Mouse (Mus musculus) testis, adult 2 months (tissue): ENCODE data around the gene Kdelr3. TPM values are rescaled to one million over a fixed set of nuclear protein-coding genes. Genes with fewer than 3 reads are reported as not detected.

Source experiments
- H3K27ac ChIP-seq: fragments of 200-500 bp; 2 replicates; pipeline ENCODE4 v1.5.1; 2012; ENCODE audit warnings: low read depth, low read length; ENCODE audit not compliant: control insufficient read depth, insufficient read depth
- H3K27me3 ChIP-seq: fragments of 200-500 bp; 2 replicates; pipeline ENCODE4 v1.6.1; 2012; ENCODE audit warnings: mild to moderate bottlenecking, low read length, moderate library complexity; ENCODE audit not compliant: control insufficient read depth, insufficient read depth
- H3K36me3 ChIP-seq: fragments of 200-500 bp; 2 replicates; pipeline ENCODE4 v1.6.1; 2012; ENCODE audit warnings: mild to moderate bottlenecking, low read length; ENCODE audit not compliant: control insufficient read depth, insufficient read depth
- H3K4me1 ChIP-seq: fragments of 200-500 bp; 2 replicates; pipeline ENCODE4 v1.6.1; 2012; ENCODE audit warnings: low read length; ENCODE audit not compliant: control insufficient read depth, insufficient read depth
- H3K4me3 ChIP-seq: fragments of 200-500 bp; 2 replicates; pipeline ENCODE4 v1.5.1; 2012; ENCODE audit warnings: low read depth, mild to moderate bottlenecking, low read length, moderate library complexity, mixed read lengths; ENCODE audit not compliant: control insufficient read depth
- CTCF ChIP-seq: fragments of 200-500 bp; IDR thresholded peaks from 2 replicates; pipeline ENCODE4 v1.5.1; 2012; ENCODE audit warnings: low read depth, mild to moderate bottlenecking, inconsistent platforms, low read length, moderate library complexity; ENCODE audit not compliant: control insufficient read depth, insufficient read depth, insufficient replicate concordance
- POLR2A ChIP-seq: fragments of 200-500 bp; IDR thresholded peaks from 2 replicates; pipeline ENCODE4 v1.6.1; 2012; ENCODE audit warnings: low read depth, mild to moderate bottlenecking, inconsistent platforms, low read length, moderate library complexity; ENCODE audit not compliant: control insufficient read depth
- polyA plus RNA-seq: library from polyadenylated mRNA; depleted of rRNA; stranded (reverse); fragments of >200 nt; gene quantifications from 2 replicates; pipeline ENCODE4 v1.2.3, GENCODE M21; 2012

Kdelr3 gene
- polyA plus RNA-seq, 1 experiment = 2.3 TPM

DNA sequence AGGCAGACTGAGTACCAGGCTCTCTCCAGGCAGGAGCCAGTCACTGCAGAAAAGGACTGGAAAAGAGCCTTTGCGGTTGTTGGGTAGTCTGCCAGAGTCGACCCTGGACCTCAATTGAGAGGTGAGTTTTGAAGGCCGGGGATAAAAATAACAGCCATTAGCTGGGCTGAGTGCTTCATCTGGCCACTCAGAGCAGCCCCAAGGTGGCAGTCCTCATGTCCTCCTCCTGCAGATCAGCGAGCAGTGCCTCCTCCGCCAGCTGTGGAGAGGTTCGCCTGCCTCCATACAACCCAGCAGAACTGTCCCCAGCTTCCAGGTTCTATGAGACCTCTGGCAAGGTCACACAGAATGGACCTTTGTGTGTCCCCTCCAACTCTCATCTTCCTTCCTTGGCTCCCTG lies 39.0 kb upstream of the Kdelr3 start:
- Histone ChIP-seq H3K4me1 (peaks cover 7% of the 10 kb centered on the region; the same call in 1 of the 2 replicates), H3K4me3 (no peak overlapping the region), H3K36me3 (no peaks in the 10 kb centered on the region), H3K27ac (no peak overlapping the region), H3K27me3 (no peaks in the 10 kb centered on the region)
- TF ChIP-seq CTCF = no peak
- no peak for TF ChIP-seq POLR2A

DNA sequence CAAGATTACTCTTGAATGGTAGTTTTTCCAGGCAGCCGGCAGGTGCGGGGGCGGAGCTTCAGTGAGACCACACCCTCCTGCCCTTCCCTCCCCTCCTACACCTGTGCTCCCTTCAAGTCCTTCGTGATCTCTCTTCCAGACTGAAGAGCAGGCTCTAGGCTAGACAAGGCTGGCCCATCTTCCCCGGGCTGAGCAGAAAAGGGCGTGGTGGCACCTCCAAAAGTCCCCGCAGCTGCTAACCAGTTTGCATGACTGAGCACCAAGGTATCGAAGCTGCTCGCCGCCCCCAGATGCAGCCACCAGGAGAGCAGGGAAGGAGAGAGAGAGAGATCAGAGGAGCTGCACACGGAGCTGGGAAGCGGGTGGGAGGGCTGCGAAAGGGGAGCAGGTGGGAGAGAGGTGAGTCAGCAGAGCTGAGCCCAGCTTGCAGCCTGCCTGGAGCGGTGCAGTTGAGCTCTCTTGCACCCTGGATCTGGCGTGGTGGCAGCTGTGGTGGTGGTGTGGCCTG lies 35.0 kb upstream of the Kdelr3 start:
- no peak overlapping the region for H3K27ac ChIP-seq
- no peaks in the 10 kb centered on the region for H3K36me3 ChIP-seq
- TF ChIP-seq POLR2A (no peak), CTCF (no peak)
- H3K4me1 ChIP-seq = peaks cover 7% of the 10 kb centered on the region; the same call in 1 of the 2 replicates
- no peak overlapping the region for H3K4me3 ChIP-seq
- no peaks in the 10 kb centered on the region for H3K27me3 ChIP-seq

DNA sequence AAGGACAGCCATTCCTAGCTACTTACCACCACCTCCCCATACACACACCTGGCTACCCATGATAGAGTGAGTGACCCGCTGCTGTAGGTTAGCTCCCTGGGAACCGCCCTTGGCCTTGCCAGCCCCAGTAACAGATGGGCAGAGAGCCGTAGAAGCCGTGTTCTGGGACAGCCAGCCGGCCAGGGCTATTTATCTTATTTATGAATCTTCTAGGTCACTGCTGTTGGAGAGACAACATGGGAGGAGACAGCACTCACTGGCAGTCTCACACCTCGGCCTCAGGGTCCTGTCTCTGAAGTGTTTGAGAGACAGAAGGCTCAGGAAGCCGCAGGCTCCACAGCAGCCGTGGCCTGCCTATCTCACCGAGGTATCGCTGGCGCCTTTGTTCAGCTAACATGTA lies 26.7 kb upstream of the Kdelr3 start:
- H3K27ac ChIP-seq = no peak overlapping the region
- no peaks in the 10 kb centered on the region for H3K4me1 ChIP-seq
- no peaks in the 10 kb centered on the region for H3K27me3 ChIP-seq
- TF ChIP-seq CTCF = no peak
- TF ChIP-seq POLR2A = no peak
- no peaks in the 10 kb centered on the region for H3K36me3 ChIP-seq
- H3K4me3 ChIP-seq = no peak overlapping the region

DNA sequence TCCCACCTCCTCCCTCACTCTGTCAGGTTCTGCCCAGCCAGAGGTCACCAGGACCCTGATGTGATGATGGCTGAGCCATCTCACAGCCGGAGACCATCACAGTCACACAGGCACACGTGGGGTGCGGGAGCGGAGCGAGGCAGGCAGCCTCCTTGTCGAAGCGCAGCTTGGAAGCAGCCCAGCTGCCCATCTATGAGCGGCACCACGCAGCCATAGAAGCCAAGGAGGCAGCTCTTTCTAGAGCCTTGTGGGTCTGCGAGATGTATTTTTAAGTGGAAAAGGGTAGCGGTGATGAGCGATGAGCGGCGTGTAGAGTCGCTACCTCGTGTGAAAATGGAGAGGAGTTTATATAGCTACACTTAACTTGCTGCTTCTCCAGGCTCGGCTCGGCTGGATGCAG lies 22.7 kb upstream of the Kdelr3 start:
- Histone ChIP-seq H3K4me3 (no peak overlapping the region), H3K4me1 (peaks cover 2% of the 10 kb centered on the region; the same call in 1 of the 2 replicates), H3K36me3 (no peaks in the 10 kb centered on the region), H3K27ac (no peak overlapping the region), H3K27me3 (no peaks in the 10 kb centered on the region)
- TF ChIP-seq POLR2A = no peak
- TF ChIP-seq CTCF = no peak

DNA sequence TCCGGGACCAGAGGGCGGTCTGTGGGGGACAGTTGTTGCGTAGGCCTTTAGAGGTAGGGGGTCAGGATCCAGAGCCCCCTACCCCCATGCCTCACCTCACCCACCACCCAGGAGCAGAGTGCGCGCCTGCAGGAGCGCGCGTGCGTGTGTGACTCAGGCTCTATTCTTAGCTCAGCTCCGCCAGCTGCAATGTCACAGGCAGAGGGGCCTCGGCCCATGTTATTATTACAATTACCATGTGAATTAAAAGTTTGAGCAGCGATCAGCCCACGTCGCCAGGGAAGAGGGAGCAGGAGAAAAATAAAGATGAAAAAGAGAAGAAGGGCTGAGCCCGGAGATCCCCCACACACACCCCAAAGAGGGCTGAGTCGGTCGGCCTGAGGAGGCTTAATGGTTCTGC lies 16.1 kb upstream of the Kdelr3 start:
- H3K4me1 ChIP-seq = peaks cover 8% of the 10 kb centered on the region
- H3K4me3 ChIP-seq = no peak overlapping the region
- TF ChIP-seq POLR2A = no peak
- no peak for TF ChIP-seq CTCF
- no peaks in the 10 kb centered on the region for H3K27me3 ChIP-seq
- no peak overlapping the region for H3K27ac ChIP-seq
- H3K36me3 ChIP-seq = no peaks in the 10 kb centered on the region

DNA sequence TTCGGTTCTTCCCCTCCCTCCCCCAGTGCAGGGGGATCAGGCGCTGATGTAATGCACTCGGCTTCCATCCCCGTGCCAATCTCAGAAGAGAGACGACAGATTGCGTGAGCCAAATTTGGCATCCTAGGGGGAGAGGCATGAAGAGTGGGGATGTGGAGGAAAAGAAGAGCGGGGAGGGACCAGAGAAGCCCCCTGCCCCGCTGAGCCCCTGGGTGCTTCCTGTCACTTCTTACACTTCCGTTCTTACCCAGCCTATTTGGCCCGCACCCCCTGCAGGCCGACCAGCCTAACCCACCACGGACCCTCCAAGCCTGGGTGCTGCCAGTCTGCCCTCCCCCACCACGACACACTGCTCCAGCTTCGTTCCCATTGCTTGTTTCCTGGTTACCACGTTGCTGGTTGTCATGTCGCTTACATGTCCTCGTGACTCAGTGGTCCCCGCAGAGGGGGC lies 13.3 kb upstream of the Kdelr3 start:
- peaks cover 12% of the 10 kb centered on the region for H3K4me1 ChIP-seq
- no peak for TF ChIP-seq POLR2A
- no peak for TF ChIP-seq CTCF
- no peak overlapping the region for H3K4me3 ChIP-seq
- H3K27me3 ChIP-seq = no peaks in the 10 kb centered on the region
- H3K27ac ChIP-seq = no peak overlapping the region
- no peaks in the 10 kb centered on the region for H3K36me3 ChIP-seq

DNA sequence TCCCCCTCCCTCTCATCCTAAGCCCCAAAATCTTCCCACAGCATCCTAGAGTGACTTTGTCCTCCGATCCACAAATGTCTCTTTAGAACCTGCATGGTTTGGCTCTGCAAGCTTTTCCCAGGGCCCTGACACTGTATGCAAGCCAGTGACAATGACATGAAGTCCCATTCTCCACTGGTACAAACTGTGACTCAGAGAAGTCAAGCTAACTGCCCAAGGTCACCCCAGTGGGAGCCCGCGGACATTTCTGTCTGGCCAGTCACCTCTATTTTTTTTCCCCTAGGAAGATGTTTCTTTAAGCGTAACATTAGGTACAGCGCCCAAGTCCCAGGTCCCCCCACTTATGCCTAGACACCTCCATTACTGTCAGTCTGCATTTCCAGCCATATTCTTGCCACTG lies 12.8 kb upstream of the Kdelr3 start:
- H3K36me3 ChIP-seq = no peaks in the 10 kb centered on the region
- H3K4me1 ChIP-seq = peaks cover 12% of the 10 kb centered on the region
- H3K27me3 ChIP-seq = no peaks in the 10 kb centered on the region
- H3K4me3 ChIP-seq = no peak overlapping the region
- no peak for TF ChIP-seq POLR2A
- TF ChIP-seq CTCF = no peak
- H3K27ac ChIP-seq = no peak overlapping the region

DNA sequence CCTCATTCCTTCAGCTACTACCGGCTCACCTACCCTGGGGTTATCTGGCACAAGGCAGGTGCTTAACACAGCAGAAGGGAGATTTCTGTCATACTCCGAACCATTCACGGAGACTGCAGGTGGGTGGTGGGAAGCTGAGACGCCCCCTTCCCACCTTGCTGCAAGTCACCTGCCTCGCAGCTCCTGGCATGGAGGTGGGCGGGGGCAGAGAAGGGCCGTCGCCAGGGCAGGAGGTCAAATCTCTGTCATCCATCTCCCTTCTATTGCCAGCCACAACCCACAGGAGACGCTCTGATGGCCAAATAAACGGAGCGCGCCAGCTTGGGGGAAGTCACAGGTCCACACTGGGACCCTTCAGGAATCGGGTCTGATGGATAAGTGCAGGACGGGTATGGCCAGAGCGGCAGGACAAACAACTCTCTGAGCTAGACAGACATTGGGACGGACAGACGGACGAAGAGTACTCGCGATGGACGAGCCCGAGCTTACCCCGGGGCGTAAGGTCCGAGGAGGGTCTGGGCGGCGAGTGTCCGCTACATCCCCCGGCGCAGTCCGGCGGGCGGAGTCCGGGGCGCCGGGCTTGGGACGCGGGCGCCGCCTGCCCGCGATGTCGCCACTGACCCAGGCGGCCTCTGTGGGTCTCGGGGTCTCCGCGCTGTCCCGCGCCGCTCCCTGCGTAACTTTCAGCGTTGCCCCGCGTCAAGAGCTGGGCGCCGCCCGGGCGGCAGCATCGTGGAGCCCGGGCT lies 11.3 kb upstream of the Kdelr3 start, which contains the start of gene Kcnj4:
Kcnj4 (minus strand) TSS at position 535 of the 746 bp plus-strand sequence.
- Histone ChIP-seq H3K4me3 (peak within 1 kb of the TSS; percentile 63), H3K36me3 (no peaks in the 10 kb centered on the region), H3K27me3 (no peaks in the 10 kb centered on the region), H3K4me1 (peaks cover 12% of the 10 kb centered on the region), H3K27ac (no peak within 1 kb of the TSS)
- TF ChIP-seq CTCF (no peak), POLR2A (no peak)
